Mouse (Mus musculus) cortical plate, adult 2 months (tissue): ENCODE measurements around the gene Hspg2. TPM values are rescaled to one million over a fixed set of nuclear protein-coding genes. Genes with fewer than 3 reads are reported as not detected.

Source experiments
- H3K27ac ChIP-seq: fragments of 200-500 bp; 2 replicates; pipeline ENCODE4 v1.5.1; 2012; ENCODE audit warnings: low read length, control low read depth, inconsistent platforms; ENCODE audit not compliant: insufficient read depth
- H3K4me1 ChIP-seq: fragments of 200-500 bp; 2 replicates; pipeline ENCODE4 v1.6.1; 2011; ENCODE audit warnings: low read length; ENCODE audit not compliant: control insufficient read depth, insufficient read depth
- H3K4me3 ChIP-seq: fragments of 200-500 bp; 2 replicates; pipeline ENCODE4 v1.5.1; 2011; ENCODE audit warnings: mild to moderate bottlenecking, low read length, control low read depth; ENCODE audit not compliant: insufficient read depth
- CTCF ChIP-seq: fragments of 200-500 bp; IDR thresholded peaks from 2 replicates; pipeline ENCODE4 v1.5.1; 2011; ENCODE audit warnings: mild to moderate bottlenecking, control low read depth, low read length; ENCODE audit not compliant: insufficient read depth; ENCODE audit errors: extremely low read depth
- POLR2A ChIP-seq: fragments of 200-500 bp; IDR thresholded peaks from 2 replicates; pipeline ENCODE4 v1.6.1; 2011; ENCODE audit warnings: mild to moderate bottlenecking, low read length, control low read depth; ENCODE audit not compliant: insufficient read depth; ENCODE audit errors: extremely low read depth
- polyA plus RNA-seq: library from polyadenylated mRNA; depleted of rRNA; stranded (reverse); fragments of >200 nt; gene quantifications from 2 replicates; pipeline ENCODE4 v1.2.3, GENCODE M21; 2012

Gene Hspg2
- polyA plus RNA-seq, 1 experiment, result 2.6 TPM

GRCm38 (mm10) chr4:137458861-137459260, 9.7 kb upstream of the Hspg2 start:
- Histone ChIP-seq H3K4me3 (no peak overlapping the region), H3K4me1 (no peaks in the 10 kb centered on the region), H3K27ac (no peak overlapping the region)
- TF ChIP-seq POLR2A (no peak), CTCF (no peak)

GRCm38 (mm10) chr4:137460676-137461075, 7.9 kb upstream of the Hspg2 start:
- Histone ChIP-seq H3K27ac (no peak overlapping the region), H3K4me3 (no peak overlapping the region), H3K4me1 (no peaks in the 10 kb centered on the region)
- TF ChIP-seq POLR2A (no peak), CTCF (no peak)

- no peaks in the 10 kb centered on the region for H3K4me1 ChIP-seq
- TF ChIP-seq POLR2A (no peak), CTCF (no peak)
- no peak overlapping the region for H3K27ac ChIP-seq
- no peak overlapping the region for H3K4me3 ChIP-seq
Observed at GRCm38 (mm10) chr4:137461217-137461616, 7.4 kb upstream of the Hspg2 start.

GRCm38 (mm10) chr4:137461981-137462690, 6.4 kb upstream of the Hspg2 start:
- no peak overlapping the region for H3K27ac ChIP-seq
- H3K4me1 ChIP-seq, result no peaks in the 10 kb centered on the region
- TF ChIP-seq POLR2A (no peak), CTCF (no peak)
- H3K4me3 ChIP-seq, result no peak overlapping the region

- Histone ChIP-seq H3K4me3 (no peak overlapping the region), H3K4me1 (no peaks in the 10 kb centered on the region), H3K27ac (no peak overlapping the region)
- TF ChIP-seq CTCF (no peak), POLR2A (no peak)
Observed at GRCm38 (mm10) chr4:137465125-137465787, 3.3 kb upstream of the Hspg2 start.

GRCm38 (mm10) chr4:137466991-137467390, 1.6 kb upstream of the Hspg2 start:
- Histone ChIP-seq H3K27ac (no peak overlapping the region), H3K4me3 (no peak overlapping the region), H3K4me1 (no peaks in the 10 kb centered on the region)
- TF ChIP-seq POLR2A (no peak), CTCF (no peak)

- H3K4me3 ChIP-seq, result no peak overlapping the region
- no peaks in the 10 kb centered on the region for H3K4me1 ChIP-seq
- TF ChIP-seq CTCF (no peak), POLR2A (no peak)
- no peak overlapping the region for H3K27ac ChIP-seq
Observed at GRCm38 (mm10) chr4:137467525-137467924, 1.0 kb upstream of the Hspg2 start.

- H3K27ac ChIP-seq, result no peak overlapping the region
- TF ChIP-seq CTCF, result no peak
- no peak for TF ChIP-seq POLR2A
- peak overlapping the region; percentile 32 for H3K4me3 ChIP-seq
- H3K4me1 ChIP-seq, result no peaks in the 10 kb centered on the region
Observed at GRCm38 (mm10) chr4:137469081-137469844, 694 bp downstream of the Hspg2 start.

- H3K4me1 ChIP-seq, result no peaks in the 10 kb centered on the region
- H3K4me3 ChIP-seq, result no peak overlapping the region
- no peak overlapping the region for H3K27ac ChIP-seq
- TF ChIP-seq POLR2A, result no peak
- TF ChIP-seq CTCF, result no peak
Observed at GRCm38 (mm10) chr4:137469845-137470692, 1.5 kb downstream of the Hspg2 start.
